Mouse (Mus musculus) kidney, adult 2 months (tissue): ENCODE measurements around the gene Slc16a9.

Source experiments
- CTCF ChIP-seq: fragments of 200-500 bp; conservative IDR thresholded peaks from 2 replicates; pipeline ENCODE4 v1.5.1; 2011; ENCODE audit warnings: low read depth, mild to moderate bottlenecking, control low read depth, low read length, moderate library complexity, mixed read lengths; ENCODE audit not compliant: insufficient read depth, insufficient read length
- POLR2A ChIP-seq: fragments of 200-500 bp; IDR thresholded peaks from one replicate; pipeline ENCODE4 v1.6.1; 2011; ENCODE audit warnings: low read depth, low read length, control low read depth

GRCm38 (mm10) chr10:70195279-70195678 lies 49.6 kb upstream of the Slc16a9 start:
- TF ChIP-seq CTCF (no peak), POLR2A (no peak)
